Mouse (Mus musculus) MEL (cell line): ENCODE data around the gene Tubg2. TPM values are rescaled to one million over a fixed set of nuclear protein-coding genes. Genes with fewer than 3 reads are reported as not detected.

Experiments
- DNase-seq: peaks from one replicate; pipeline ENCODE4 v3.0.0; 2011; ENCODE audit warnings: low read depth, low spot score
- H3K27ac ChIP-seq: 2 replicates; pipeline ENCODE4 v1.5.1; 2012; ENCODE audit warnings: low read depth, mild to moderate bottlenecking, control low read depth, low read length, moderate library complexity; ENCODE audit not compliant: control insufficient read depth
- H3K27me3 ChIP-seq, 2 experiments: fragments of 150-350 bp in 1 of 2; sonication (generic) in 1 of 2; 2 replicates each; pipeline ENCODE4 v1.6.1; 2012; ENCODE audit warnings: low read length in 2 of 2, mild to moderate bottlenecking in 2 of 2, improper control_type of control experiment in 1 of 2, moderate library complexity in 1 of 2; ENCODE audit not compliant: insufficient read depth in 2 of 2, control insufficient read depth in 1 of 2
- H3K36me3 ChIP-seq, 2 experiments: 2 replicates each; pipeline ENCODE4 v1.6.1; 2012 to 2014; ENCODE audit warnings: low read length in 2 of 2, improper control_type of control experiment in 1 of 2, inconsistent platforms in 1 of 2, mild to moderate bottlenecking in 1 of 2; ENCODE audit not compliant: insufficient read depth in 2 of 2, control insufficient read depth in 1 of 2
- H3K4me1 ChIP-seq, 2 experiments: fragments of 150-350 bp in 1 of 2; sonication (generic) in 1 of 2; 2 replicates each; pipeline ENCODE4 v1.6.1; 2012; ENCODE audit warnings: low read length in 2 of 2, improper control_type of control experiment in 1 of 2, mild to moderate bottlenecking in 1 of 2; ENCODE audit not compliant: insufficient read depth in 2 of 2, control insufficient read depth in 1 of 2
- H3K4me3 ChIP-seq, 2 experiments: fragments of 150-350 bp in 1 of 2; sonication (generic) in 1 of 2; 2 replicates each; pipeline ENCODE4 v1.5.1; 2012; ENCODE audit warnings: low read depth in 2 of 2, low read length in 2 of 2, mild to moderate bottlenecking in 2 of 2, moderate library complexity in 2 of 2, control low read depth in 1 of 2, improper control_type of control experiment in 1 of 2; ENCODE audit not compliant: control insufficient read depth in 1 of 2, insufficient read depth in 1 of 2
- H3K79me2 ChIP-seq: 2 replicates; pipeline ENCODE4 v1.6.1; 2012; ENCODE audit warnings: mild to moderate bottlenecking, low read length, moderate library complexity; ENCODE audit not compliant: control insufficient read depth, poor library complexity, insufficient read depth
- H3K9ac ChIP-seq: 2 replicates; pipeline ENCODE4 v1.6.1; 2012; ENCODE audit warnings: low read depth, mild to moderate bottlenecking, control low read depth, low read length, moderate library complexity; ENCODE audit not compliant: control insufficient read depth, poor library complexity, severe bottlenecking
- H3K9me3 ChIP-seq: fragments of 150-350 bp; sonication (generic); replicated peaks from 2 replicates; pipeline ENCODE4 v1.6.1; 2012; ENCODE audit warnings: mild to moderate bottlenecking, low read length, improper control_type of control experiment, moderate library complexity; ENCODE audit not compliant: insufficient read depth
- BHLHE40 ChIP-seq: IDR thresholded peaks from 2 replicates; pipeline ENCODE4 v1.6.1; 2012; ENCODE audit warnings: low read depth, mild to moderate bottlenecking, inconsistent platforms, low read length, improper control_type of control experiment, borderline replicate concordance
- E2F4 ChIP-seq: IDR thresholded peaks from 2 replicates; pipeline ENCODE4 v1.6.1; 2011; ENCODE audit warnings: low read depth, low read length, improper control_type of control experiment, borderline replicate concordance
- ELF1 ChIP-seq: IDR thresholded peaks from 2 replicates; pipeline ENCODE4 v1.6.1; 2014; ENCODE audit warnings: low read depth, mild to moderate bottlenecking, inconsistent platforms, low read length, improper control_type of control experiment, moderate library complexity
- ETS1 ChIP-seq: IDR thresholded peaks from 2 replicates; pipeline ENCODE4 v1.6.1; 2012; ENCODE audit warnings: low read depth, mild to moderate bottlenecking, inconsistent platforms, low read length, improper control_type of control experiment, moderate library complexity
- GABPA ChIP-seq: IDR thresholded peaks from 2 replicates; pipeline ENCODE4 v1.6.1; 2012; ENCODE audit warnings: low read depth, mild to moderate bottlenecking, inconsistent platforms, low read length, improper control_type of control experiment, moderate library complexity
- GATA1 ChIP-seq: IDR thresholded peaks from 2 replicates; pipeline ENCODE4 v1.6.1; 2011; ENCODE audit warnings: low read depth, low read length, improper control_type of control experiment
- JUND ChIP-seq: IDR thresholded peaks from 2 replicates; pipeline ENCODE4 v1.6.1; 2011; ENCODE audit warnings: low read depth, mild to moderate bottlenecking, improper control_type of control experiment, low read length
- KAT2A ChIP-seq: conservative IDR thresholded peaks from 2 replicates; pipeline ENCODE4 v1.6.1; 2012; ENCODE audit warnings: low read depth, low read length, improper control_type of control experiment, inconsistent platforms
- MAZ ChIP-seq: IDR thresholded peaks from 2 replicates; pipeline ENCODE4 v1.6.1; 2012; ENCODE audit warnings: low read depth, mild to moderate bottlenecking, inconsistent platforms, low read length, improper control_type of control experiment
- MXI1 ChIP-seq: IDR thresholded peaks from 2 replicates; pipeline ENCODE4 v1.6.1; 2011; ENCODE audit warnings: mild to moderate bottlenecking, low read depth, low read length, improper control_type of control experiment
- MYB ChIP-seq: IDR thresholded peaks from 2 replicates; pipeline ENCODE4 v1.6.1; 2011; ENCODE audit warnings: mild to moderate bottlenecking, low read depth, low read length, improper control_type of control experiment
- MYC ChIP-seq: IDR thresholded peaks from 2 replicates; pipeline ENCODE4 v1.6.1; 2011; ENCODE audit warnings: low read depth, mild to moderate bottlenecking, low read length, improper control_type of control experiment, moderate library complexity
- NELFE ChIP-seq: IDR thresholded peaks from 2 replicates; pipeline ENCODE4 v1.6.1; 2011; ENCODE audit warnings: low read depth, low read length, improper control_type of control experiment
- POLR2A ChIP-seq, 2 experiments: IDR thresholded peaks; 2 replicates each; pipeline ENCODE4 v1.6.1; 2011 to 2012; ENCODE audit warnings: low read length in 2 of 2, mild to moderate bottlenecking in 2 of 2, control low read depth in 1 of 2, improper control_type of control experiment in 1 of 2, low read depth in 1 of 2, moderate library complexity in 1 of 2; ENCODE audit not compliant: control insufficient read depth in 1 of 2, insufficient read depth in 1 of 2, poor library complexity in 1 of 2
- POLR2AphosphoS5 ChIP-seq: IDR thresholded peaks from 2 replicates; pipeline ENCODE4 v1.6.1; 2012; ENCODE audit warnings: low read depth, borderline replicate concordance, mild to moderate bottlenecking, inconsistent platforms, low read length, moderate library complexity, mixed read lengths
- RAD21 ChIP-seq: IDR thresholded peaks from 2 replicates; pipeline ENCODE4 v1.6.1; 2011; ENCODE audit warnings: mild to moderate bottlenecking, low read depth, low read length, improper control_type of control experiment
- TAL1 ChIP-seq: IDR thresholded peaks from 2 replicates; pipeline ENCODE4 v1.6.1; 2012; ENCODE audit warnings: mild to moderate bottlenecking, inconsistent platforms, low read length, moderate library complexity, mixed read lengths
- TBP ChIP-seq: IDR thresholded peaks from 2 replicates; pipeline ENCODE4 v1.8.0; 2011; ENCODE audit warnings: low read depth, low read length, improper control_type of control experiment
- USF2 ChIP-seq, 2 experiments: IDR thresholded peaks; 2 replicates each; pipeline ENCODE4 v1.6.1; 2011 to 2012; ENCODE audit warnings: improper control_type of control experiment in 2 of 2, low read length in 2 of 2, borderline replicate concordance in 1 of 2, inconsistent platforms in 1 of 2, low read depth in 1 of 2, mild to moderate bottlenecking in 1 of 2; ENCODE audit not compliant: insufficient read depth in 1 of 2
- ZC3H11A ChIP-seq: IDR thresholded peaks from 2 replicates; pipeline ENCODE4 v1.6.1; 2012; ENCODE audit warnings: low read depth, mild to moderate bottlenecking, inconsistent platforms, low read length, improper control_type of control experiment
- ZMIZ1 ChIP-seq: IDR thresholded peaks from 2 replicates; pipeline ENCODE4 v1.6.1; 2012; ENCODE audit warnings: low read depth, mild to moderate bottlenecking, inconsistent platforms, low read length, improper control_type of control experiment, moderate library complexity
- polyA plus RNA-seq, 2 experiments: library from polyadenylated mRNA; stranded (reverse) in 1 of 2; unstranded in 1 of 2; fragments of >175 nt in 1 of 2; fragments of >200 nt in 1 of 2; gene quantifications; 2 replicates each; pipeline versions ENCODE4 v1.2.1 to v1.2.4; 2012; ENCODE audit warnings: low replicate concordance in 2 of 2, low read depth in 1 of 2; ENCODE audit not compliant: insufficient read length in 2 of 2, insufficient read depth in 1 of 2, missing spikeins in 1 of 2
- total RNA-seq: library from RNA; depleted of rRNA; stranded (reverse); fragments of 300-350 nt; gene quantifications from 2 replicates; pipeline ENCODE4 v1.2.3, GENCODE M21; 2012

Gene Tubg2
- total and polyA plus RNA-seq, 3 experiments = not detected

DNA sequence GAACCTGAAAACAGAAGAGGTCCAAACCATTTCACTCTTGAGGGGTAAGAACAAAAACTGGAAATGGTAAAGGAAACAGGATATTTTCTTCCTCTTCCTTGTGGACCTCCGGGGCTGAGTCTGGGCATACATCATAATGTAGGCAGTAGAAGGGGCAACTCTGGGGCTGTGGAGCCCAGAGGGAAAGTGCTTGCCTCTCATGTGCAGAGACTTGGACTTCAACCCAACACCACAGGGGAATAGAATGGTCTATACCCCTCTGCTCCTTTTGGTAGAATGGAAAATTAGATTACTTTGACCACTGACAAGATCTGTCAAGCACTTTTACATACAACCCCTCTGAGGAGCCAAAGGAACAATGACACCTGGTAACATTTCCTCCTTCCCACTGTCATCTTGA lies 39.4 kb downstream of the Tubg2 start:
- Histone ChIP-seq H3K36me3 (peaks cover 0 to 13% of the 10 kb centered on the region in 2 experiments; a peak in 3 of 4 replicates), H3K4me3 (no peak overlapping the region), H3K27me3 (no peaks in the 10 kb centered on the region), H3K27ac (no peak overlapping the region)
- TF ChIP-seq MXI1 (no peak), BHLHE40 (no peak), POLR2A (IDR thresholded peaks at IDR 0.05; ENCODE audit: control insufficient read depth in 1 of 2, insufficient read depth in 1 of 2, low read depth in 1 of 2, low read length in 2 of 2, poor library complexity in 1 of 2) (no peak), MAZ (no peak), JUND (no peak), GABPA (no peak), KAT2A (no peak), E2F4 (no peak), ELF1 (no peak), GATA1 (no peak), ETS1 (no peak)
- TF ChIP-seq, all 39 proteins: peak for 0
- H3K9ac ChIP-seq = no peak overlapping the region
- peaks cover 8 to 16% of the 10 kb centered on the region in 2 experiments for H3K4me1 ChIP-seq
- DNase-seq = no peak
- H3K9me3 ChIP-seq = no peaks in the 10 kb centered on the region
- no peaks in the 10 kb centered on the region for H3K79me2 ChIP-seq

DNA sequence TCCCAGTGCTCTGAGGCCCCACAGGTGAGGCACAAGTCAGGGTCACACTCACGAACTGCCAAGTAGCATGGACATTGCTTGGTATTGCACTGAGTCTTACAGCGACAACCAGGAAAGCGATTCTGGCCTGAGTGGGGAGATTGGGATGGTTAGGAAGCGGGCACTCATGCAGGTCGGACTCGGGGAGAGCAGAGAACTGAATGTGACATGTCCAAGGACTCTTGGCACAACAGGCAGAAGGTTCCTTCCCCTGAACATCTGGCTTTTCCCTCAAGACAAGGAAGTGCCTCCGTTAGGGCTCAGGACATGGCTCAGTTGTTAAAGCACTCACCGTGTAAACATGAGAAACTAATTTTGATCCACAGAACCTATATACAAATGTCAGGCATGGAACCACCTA lies 39.9 kb downstream of the Tubg2 start:
- Histone ChIP-seq H3K79me2 (no peaks in the 10 kb centered on the region), H3K9ac (no peak overlapping the region), H3K4me3 (no peak overlapping the region), H3K9me3 (no peaks in the 10 kb centered on the region), H3K27me3 (no peaks in the 10 kb centered on the region), H3K36me3 (peaks cover 0 to 8% of the 10 kb centered on the region in 2 experiments; a peak in 3 of 4 replicates), H3K4me1 (peaks cover 4 to 11% of the 10 kb centered on the region in 2 experiments; a peak in 3 of 4 replicates), H3K27ac (no peak overlapping the region)
- no peak for DNase-seq
- TF ChIP-seq TBP (no peak), NELFE (no peak), MYB (no peak), POLR2AphosphoS5 (no peak), POLR2A (IDR thresholded peaks at IDR 0.05; ENCODE audit: control insufficient read depth in 1 of 2, insufficient read depth in 1 of 2, low read depth in 1 of 2, low read length in 2 of 2, poor library complexity in 1 of 2) (no peak), ETS1 (no peak), ZMIZ1 (no peak), USF2 (IDR thresholded peaks at IDR 0.05; ENCODE audit: borderline replicate concordance in 1 of 2, insufficient read depth in 1 of 2, low read depth in 1 of 2, low read length in 2 of 2) (no peak), ZC3H11A (no peak), JUND (no peak), KAT2A (no peak), ELF1 (no peak), MYC (no peak), RAD21 (no peak), TAL1 (no peak)
